Mouse (Mus musculus) midbrain, postnatal 0 days (tissue): ENCODE results near the gene Pecr. TPM values are rescaled to one million over a fixed set of nuclear protein-coding genes. Genes with fewer than 3 reads are reported as not detected.

Source experiments
- ATAC-seq: fragments of 200-750 bp; cut with Nextera tagmentation; 2 replicates; pipeline ENCODE4 v1.8.0; 2017; ENCODE audit warnings: moderate number of reproducible peaks, mild to moderate bottlenecking, moderate TSS enrichment, moderate library complexity; ENCODE audit not compliant: low FRiP score
- DNase-seq: peaks from one replicate; pipeline ENCODE4 v3.0.0-alpha.2; 2015; ENCODE audit warnings: low spot score
- H3K27ac ChIP-seq: fragments of 300-500 bp; sonication (generic); 2 replicates; pipeline ENCODE4 v1.5.1; 2014; ENCODE audit warnings: low read depth, mild to moderate bottlenecking, low read length, mixed read lengths
- H3K27me3 ChIP-seq: fragments of 300-500 bp; sonication (generic); 2 replicates; pipeline ENCODE4 v1.6.1; 2014; ENCODE audit warnings: low read length, control low read depth, mixed read lengths; ENCODE audit not compliant: insufficient read depth
- H3K36me3 ChIP-seq: fragments of 300-500 bp; sonication (generic); 2 replicates; pipeline ENCODE4 v1.6.1; 2014; ENCODE audit warnings: low read length, control low read depth, mixed read lengths; ENCODE audit not compliant: insufficient read depth
- H3K4me1 ChIP-seq: fragments of 300-500 bp; sonication (generic); 2 replicates; pipeline ENCODE4 v1.6.1; 2014; ENCODE audit warnings: mild to moderate bottlenecking, control low read depth, antibody characterized with exemption, low read length, mixed read lengths; ENCODE audit not compliant: insufficient read depth
- H3K4me2 ChIP-seq: fragments of 300-500 bp; sonication (generic); 2 replicates; pipeline ENCODE4 v1.6.1; 2014; ENCODE audit warnings: low read depth, mild to moderate bottlenecking, low read length, mixed read lengths; ENCODE audit not compliant: poor library complexity, severe bottlenecking
- H3K4me3 ChIP-seq: fragments of 300-500 bp; sonication (generic); 2 replicates; pipeline ENCODE4 v1.5.1; 2014; ENCODE audit warnings: low read depth, mild to moderate bottlenecking, low read length, moderate library complexity
- H3K9ac ChIP-seq: fragments of 300-500 bp; sonication (generic); replicated peaks from 2 replicates; pipeline ENCODE4 v1.6.1; 2014; ENCODE audit warnings: mild to moderate bottlenecking, low read length, moderate library complexity, mixed read lengths; ENCODE audit not compliant: poor library complexity, severe bottlenecking
- H3K9me3 ChIP-seq: fragments of 300-500 bp; sonication (generic); 2 replicates; pipeline ENCODE4 v1.6.1; 2016; ENCODE audit warnings: low read length, control low read depth
- CTCF ChIP-seq: IDR thresholded peaks from 2 replicates; pipeline ENCODE4 v1.5.1; 2016; ENCODE audit warnings: antibody characterized with exemption, mild to moderate bottlenecking
- WGBS: fragments of 180-500 bp; shearing (Covaris S2); extraction: QIAGEN DNeasy Blood & Tissue Kit; methylation state at CpG from one replicate; pipeline ENCODE4 v1.1.7; 2014; 5-methylcytosine and 5-hydroxymethylcytosine counted together
- polyA plus RNA-seq: library from polyadenylated mRNA; unstranded; fragments of >200 nt; fragmentation: Nextera tagmentation; extraction: Ambion mirVana; gene quantifications from 2 replicates; pipeline ENCODE4 v1.2.1, GENCODE M21; 2015
- total RNA-seq: library from RNA; depleted of rRNA; stranded (reverse); fragments of >200 nt; gene quantifications from 2 replicates; pipeline ENCODE4 v1.2.3, GENCODE M21; 2014

Pecr gene
- total and polyA plus RNA-seq, 2 experiments from 2014 or later, result 2.7 to 10.2 TPM

DNA sequence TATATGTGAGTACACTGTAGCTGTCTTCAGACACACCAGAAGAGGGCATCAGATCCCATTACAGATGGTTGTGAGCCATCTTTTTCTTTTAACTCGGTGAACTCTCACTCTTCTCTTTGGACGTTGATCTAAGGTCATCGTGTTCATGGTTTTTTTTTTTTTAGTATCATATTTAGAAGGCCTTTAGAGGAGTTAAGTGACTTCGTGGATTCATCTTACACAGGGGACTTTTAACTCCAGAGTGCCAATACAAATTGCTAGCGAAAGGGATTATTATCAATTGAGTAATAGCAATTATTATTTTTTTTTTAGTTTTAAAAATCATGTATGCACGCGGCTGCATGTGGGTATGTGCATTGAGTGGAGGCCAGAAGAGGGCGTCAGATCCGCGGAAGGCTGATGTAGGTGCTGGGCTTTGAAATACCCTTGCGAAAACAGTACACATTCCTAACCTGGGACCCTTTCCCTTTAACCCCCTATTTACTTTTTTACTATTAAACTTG, 22.6 kb upstream of the Pecr start:
- H3K27ac ChIP-seq, result peak overlapping the region; percentile 79
- peak overlapping the region; percentile 48 for H3K4me3 ChIP-seq
- H3K9ac ChIP-seq, result 0 out of 2 replicates have a peak overlapping the region, but pooled peaks have one; percentile 67
- 1% methylated on average over 11 of the region's 11 CpGs for WGBS
- ATAC-seq (peak; percentile 83), DNase-seq (peak; percentile 42)
- H3K4me1 ChIP-seq, result no peaks in the 10 kb centered on the region
- TF ChIP-seq CTCF, result peak; percentile 56
- no peaks in the 10 kb centered on the region for H3K36me3 ChIP-seq
- H3K27me3 ChIP-seq, result no peaks in the 10 kb centered on the region
- H3K4me2 ChIP-seq, result peak overlapping the region; percentile 60
- no peaks in the 10 kb centered on the region for H3K9me3 ChIP-seq

DNA sequence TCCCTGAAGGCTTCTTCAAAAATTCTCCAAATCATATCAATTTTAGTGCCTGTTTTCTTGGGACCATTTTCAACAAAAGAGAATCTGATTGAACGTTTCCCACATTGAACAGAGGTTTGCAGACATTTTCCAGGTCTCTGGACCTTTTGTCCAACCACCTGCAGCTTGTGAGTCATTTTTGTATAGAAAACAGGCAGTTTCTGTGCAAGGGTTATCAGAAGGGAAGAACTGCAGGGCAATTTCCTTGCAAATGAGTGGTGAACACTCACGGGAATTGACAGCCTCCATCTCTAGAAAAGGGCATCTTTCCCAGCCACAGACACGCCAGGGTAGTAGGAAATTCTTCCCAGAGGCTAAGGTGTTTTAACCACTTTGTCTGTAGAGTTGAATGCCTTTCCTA, 22.1 kb upstream of the Pecr start:
- Histone ChIP-seq H3K9ac (no peak overlapping the region), H3K4me1 (no peaks in the 10 kb centered on the region), H3K27ac (no peak overlapping the region), H3K36me3 (0 out of 2 replicates have a peak, but pooled peaks cover 3% of the 10 kb centered on the region), H3K4me2 (no peak overlapping the region), H3K4me3 (no peak overlapping the region), H3K27me3 (no peaks in the 10 kb centered on the region), H3K9me3 (no peaks in the 10 kb centered on the region)
- ATAC-seq, result no peak
- WGBS, result 54% methylated on average over 3 of the region's 3 CpGs
- no peak for TF ChIP-seq CTCF
- no peak for DNase-seq

DNA sequence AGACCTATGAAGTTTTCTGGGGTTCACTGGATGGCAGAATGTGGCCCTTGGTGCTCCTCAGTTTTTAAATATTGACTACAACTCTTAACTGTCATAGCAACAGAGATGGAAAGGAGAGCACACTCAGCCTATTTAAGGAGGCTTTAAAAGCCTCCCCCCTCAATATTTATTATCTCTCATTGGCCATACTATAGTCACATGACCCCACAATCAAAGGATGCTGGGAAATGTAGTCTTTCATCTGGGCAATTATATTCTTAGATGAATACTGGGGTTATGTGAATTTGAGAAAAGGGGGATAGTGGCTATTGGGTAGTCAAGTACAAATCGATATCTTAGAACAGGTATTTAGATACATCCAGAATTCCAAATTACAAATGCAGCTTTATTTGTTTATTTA, 17.7 kb upstream of the Pecr start:
- no peak overlapping the region for H3K4me2 ChIP-seq
- H3K27me3 ChIP-seq, result no peaks in the 10 kb centered on the region
- peaks cover 27% of the 10 kb centered on the region for H3K36me3 ChIP-seq
- H3K9me3 ChIP-seq, result no peaks in the 10 kb centered on the region
- DNase-seq, result no peak
- H3K9ac ChIP-seq, result no peak overlapping the region
- TF ChIP-seq CTCF, result no peak
- no peak overlapping the region for H3K27ac ChIP-seq
- no peaks in the 10 kb centered on the region for H3K4me1 ChIP-seq
- WGBS, result 84% methylated on average over 1 of the region's 1 CpGs
- H3K4me3 ChIP-seq, result no peak overlapping the region
- ATAC-seq, result no peak

DNA sequence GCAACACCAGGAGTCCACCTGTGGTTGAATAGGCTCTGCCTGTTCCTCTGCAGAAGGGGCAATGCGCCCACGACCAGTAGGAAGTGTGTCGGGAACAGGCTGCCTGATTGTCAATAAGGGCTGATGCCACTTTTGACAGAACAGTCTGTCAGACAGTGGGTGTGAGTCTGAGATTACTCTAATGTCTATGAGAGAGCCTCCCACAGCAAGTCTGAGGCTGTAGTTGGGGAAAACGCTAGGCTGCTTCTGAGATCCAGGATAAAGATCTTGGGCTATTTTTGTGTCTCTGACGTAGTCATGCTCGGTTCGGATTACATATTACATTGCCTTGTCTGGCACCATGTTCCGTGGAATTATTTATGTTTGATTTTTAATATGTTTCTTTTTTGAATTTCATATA, 11.6 kb upstream of the Pecr start:
- H3K27me3 ChIP-seq, result no peaks in the 10 kb centered on the region
- no peak overlapping the region for H3K4me2 ChIP-seq
- DNase-seq (no peak), ATAC-seq (no peak)
- no peak for TF ChIP-seq CTCF
- H3K36me3 ChIP-seq, result peaks cover 19% of the 10 kb centered on the region
- H3K27ac ChIP-seq, result no peak overlapping the region
- 90% methylated on average over 8 of the region's 8 CpGs for WGBS
- H3K4me3 ChIP-seq, result no peak overlapping the region
- no peaks in the 10 kb centered on the region for H3K9me3 ChIP-seq
- no peak overlapping the region for H3K9ac ChIP-seq
- H3K4me1 ChIP-seq, result no peaks in the 10 kb centered on the region

DNA sequence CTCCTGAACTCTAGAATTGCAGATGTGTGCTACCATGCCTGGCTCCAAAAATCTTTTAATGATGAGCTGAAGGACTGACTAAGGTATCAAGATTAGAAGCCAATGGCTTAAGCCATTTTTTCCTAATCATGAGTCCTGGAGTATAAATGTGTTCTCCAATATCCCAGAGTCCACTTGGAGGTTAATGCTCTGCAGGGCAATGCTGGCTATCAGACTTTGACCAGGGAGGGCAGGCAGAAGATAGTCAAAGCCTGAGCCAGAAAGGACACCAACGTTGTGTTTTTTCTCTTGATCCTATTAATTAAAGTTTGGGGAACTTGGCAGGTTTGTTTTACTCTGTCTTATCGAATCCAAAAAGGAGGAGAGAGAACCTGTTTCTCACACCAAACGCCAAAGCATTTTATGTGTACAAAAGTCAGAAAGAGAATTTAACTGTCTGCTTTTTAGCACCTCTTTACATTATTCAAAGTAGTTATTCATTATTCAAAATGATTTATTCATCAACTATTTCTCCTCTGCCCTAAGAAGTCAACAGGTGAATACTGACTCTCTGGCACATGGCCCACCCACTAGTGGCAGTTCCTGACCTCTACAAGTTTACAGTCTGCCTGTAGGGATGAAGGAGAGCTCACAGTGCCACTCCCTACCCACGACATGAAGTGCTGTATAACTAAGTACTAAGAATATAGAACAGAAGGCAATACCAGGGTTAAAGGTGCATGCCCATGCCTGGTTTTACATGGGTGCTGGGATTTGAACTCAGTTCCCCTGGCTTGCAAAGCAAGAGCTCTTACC, 10.0 kb upstream of the Pecr start:
- H3K27me3 ChIP-seq, result no peaks in the 10 kb centered on the region
- DNase-seq (no peak), ATAC-seq (no peak)
- 82% methylated on average over 4 of the region's 4 CpGs for WGBS
- H3K4me1 ChIP-seq, result no peaks in the 10 kb centered on the region
- H3K9ac ChIP-seq, result no peak overlapping the region
- H3K4me3 ChIP-seq, result no peak overlapping the region
- TF ChIP-seq CTCF, result no peak
- no peak overlapping the region for H3K4me2 ChIP-seq
- no peak overlapping the region for H3K27ac ChIP-seq
- peaks cover 8% of the 10 kb centered on the region; the same call in 1 of the 2 replicates for H3K36me3 ChIP-seq
- no peaks in the 10 kb centered on the region for H3K9me3 ChIP-seq

DNA sequence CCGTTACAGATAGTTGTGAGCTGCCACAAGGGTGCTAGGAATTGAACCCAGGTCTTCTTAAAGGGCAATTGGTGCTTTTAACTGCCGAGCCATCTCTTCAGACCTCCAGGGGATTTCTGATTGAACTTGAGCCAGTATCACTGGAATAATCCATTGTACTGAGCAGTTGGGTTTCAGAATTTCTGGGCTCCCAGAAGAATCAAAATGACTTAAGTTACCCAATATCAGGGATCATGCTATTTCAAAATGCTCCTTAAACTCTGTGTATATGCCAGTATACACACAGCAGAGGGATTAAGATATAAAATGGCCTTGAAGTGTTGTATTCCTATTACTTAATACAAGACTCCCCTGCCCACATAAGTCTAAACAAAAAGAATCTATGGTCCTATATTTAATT, 7.8 kb upstream of the Pecr start:
- no peaks in the 10 kb centered on the region; the same call in 1 of the 2 replicates for H3K4me1 ChIP-seq
- DNase-seq (no peak), ATAC-seq (no peak)
- WGBS, result 85% methylated on average over 2 of the region's 2 CpGs
- no peak overlapping the region for H3K9ac ChIP-seq
- H3K36me3 ChIP-seq, result 0 out of 2 replicates have a peak, but pooled peaks cover 5% of the 10 kb centered on the region
- no peak overlapping the region for H3K27ac ChIP-seq
- H3K9me3 ChIP-seq, result no peaks in the 10 kb centered on the region
- no peaks in the 10 kb centered on the region for H3K27me3 ChIP-seq
- H3K4me2 ChIP-seq, result no peak overlapping the region
- no peak for TF ChIP-seq CTCF
- no peak overlapping the region for H3K4me3 ChIP-seq
